Mouse (Mus musculus) MEL-GATA-1-ER (cell line): Measurements from ENCODE around the gene Fgf4.
"Not testable (repeated sequence)": the region's sequence is repeated elsewhere in the genome, so short reads cannot be mapped to it uniquely, and the experiment has no call there.

ENCODE experiments used
- DNase-seq: peaks from one replicate; pipeline ENCODE4 v3.0.0-alpha.2; 2012; ENCODE audit warnings: low read depth; ENCODE audit errors: extremely low read depth

Fgf4 gene

DNA sequence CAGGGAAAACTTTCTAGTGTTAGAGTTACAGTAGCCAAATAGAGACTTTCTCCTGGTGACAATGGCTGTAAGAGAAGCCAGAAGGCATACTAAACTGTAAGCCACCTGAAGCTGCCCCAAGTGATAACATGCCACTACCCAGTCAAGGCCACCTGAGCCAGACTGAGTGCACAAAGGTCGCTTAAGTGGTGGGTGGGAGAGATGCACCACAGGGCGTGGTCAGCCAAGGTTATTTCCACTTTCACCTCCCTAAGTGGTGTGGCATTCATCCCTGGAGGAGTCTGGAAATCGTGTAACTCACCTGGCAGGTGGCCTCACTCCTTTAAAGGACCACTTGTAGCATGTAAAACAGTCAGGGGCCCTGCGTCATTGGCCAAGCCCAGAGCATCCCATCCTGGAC lies 20.0 kb downstream of the Fgf4 start:
- DNase-seq = no peak

DNA sequence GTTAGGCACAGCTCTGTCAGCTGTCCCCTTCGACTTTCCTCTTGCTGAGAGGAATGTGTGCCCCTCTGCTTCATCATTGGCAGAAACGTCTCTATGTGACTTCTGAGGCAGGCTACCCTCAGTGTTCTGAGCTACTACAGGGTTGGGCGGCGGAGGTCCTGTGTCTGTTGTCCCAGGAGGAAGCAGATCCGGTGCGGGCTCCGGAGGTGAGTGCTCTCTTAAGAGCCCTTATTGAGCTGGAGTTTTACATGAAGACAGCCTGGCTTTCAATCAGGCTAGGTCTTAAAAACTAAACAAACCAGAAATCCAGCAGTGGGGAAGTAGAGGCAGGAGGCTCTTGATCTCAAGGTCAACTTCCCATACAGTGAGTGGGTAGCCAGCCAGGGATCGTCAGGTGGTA lies 20.4 kb downstream of the Fgf4 start:
- no peak for DNase-seq

DNA sequence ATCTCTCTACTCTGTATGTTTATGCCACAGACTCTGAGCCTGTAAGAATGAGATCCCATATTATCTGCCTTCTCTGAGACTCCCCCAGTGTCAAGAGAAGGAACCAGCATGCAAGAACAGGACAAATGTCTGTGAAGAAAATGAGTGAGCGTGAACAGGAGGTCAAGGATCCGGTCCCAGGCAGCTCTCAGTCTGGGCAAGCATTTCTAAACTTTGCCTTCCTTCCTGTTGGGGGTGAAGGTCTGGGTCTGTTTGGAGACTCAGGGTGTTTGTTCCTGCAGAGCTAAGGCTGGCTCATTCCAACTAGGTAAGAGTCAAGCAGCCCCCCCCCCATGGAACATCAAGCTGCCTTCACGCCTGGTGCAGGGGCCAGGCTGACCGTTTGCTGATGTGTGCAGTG lies 25.3 kb downstream of the Fgf4 start:
- DNase-seq = no peak

DNA sequence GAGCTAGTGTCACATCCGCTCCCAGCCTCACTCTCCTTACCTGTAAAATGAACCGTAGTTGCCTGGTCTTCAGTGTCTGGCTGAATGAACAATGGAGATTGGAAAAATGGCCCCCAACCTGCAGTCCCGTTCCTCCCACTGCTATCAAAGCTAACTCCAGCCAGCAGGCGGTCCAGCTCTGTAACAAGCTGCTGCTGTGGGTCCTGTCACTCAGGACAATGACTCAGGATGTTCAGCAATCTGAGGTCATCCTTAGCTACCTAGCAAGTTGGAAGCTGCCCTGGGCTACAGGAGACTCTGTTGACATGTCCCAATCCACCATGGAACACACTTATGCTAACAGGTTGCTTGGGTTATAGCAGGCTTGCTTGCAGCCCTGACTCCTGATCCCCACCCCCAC lies 26.0 kb downstream of the Fgf4 start:
- DNase-seq = no peak

DNA sequence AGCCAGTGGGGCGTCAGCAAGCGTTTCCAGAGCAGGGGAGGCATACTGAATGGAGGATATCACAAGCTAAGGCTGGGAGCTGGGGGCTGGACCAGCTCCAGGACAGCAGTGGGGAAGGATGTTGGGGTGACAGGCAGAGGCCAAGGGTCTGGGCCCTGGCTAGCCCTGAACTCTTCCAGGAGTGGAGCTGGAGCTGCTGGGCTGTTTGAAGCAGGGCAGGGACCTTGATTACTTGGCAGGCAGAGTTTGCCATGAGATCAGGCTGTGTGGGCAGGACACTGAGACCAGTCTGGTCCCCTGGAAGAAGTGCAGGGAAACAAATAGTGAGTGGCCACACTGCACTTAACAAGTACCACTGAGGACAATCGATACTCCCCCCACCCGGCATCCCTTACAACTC lies 27.1 kb downstream of the Fgf4 start:
- no peak for DNase-seq

DNA sequence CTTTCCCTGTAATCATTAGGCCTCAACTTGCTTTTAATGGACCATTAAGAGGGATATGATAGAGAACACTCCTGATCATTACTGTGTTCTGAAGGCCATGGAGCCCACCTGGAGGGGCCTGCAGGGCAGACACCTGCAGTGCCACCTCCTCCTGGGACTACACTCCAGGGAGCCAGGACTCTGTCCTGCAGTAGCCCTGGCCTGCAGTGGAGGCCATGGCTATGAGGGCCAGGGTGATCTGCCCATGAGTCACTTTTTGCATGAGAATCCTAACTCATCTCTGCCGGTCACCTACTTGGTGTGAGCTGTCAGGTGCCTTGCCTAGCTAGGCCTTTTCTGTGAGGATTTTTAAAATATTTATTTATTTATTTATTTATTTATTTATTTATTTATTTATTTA lies 31.2 kb downstream of the Fgf4 start:
- DNase-seq = no peak

DNA sequence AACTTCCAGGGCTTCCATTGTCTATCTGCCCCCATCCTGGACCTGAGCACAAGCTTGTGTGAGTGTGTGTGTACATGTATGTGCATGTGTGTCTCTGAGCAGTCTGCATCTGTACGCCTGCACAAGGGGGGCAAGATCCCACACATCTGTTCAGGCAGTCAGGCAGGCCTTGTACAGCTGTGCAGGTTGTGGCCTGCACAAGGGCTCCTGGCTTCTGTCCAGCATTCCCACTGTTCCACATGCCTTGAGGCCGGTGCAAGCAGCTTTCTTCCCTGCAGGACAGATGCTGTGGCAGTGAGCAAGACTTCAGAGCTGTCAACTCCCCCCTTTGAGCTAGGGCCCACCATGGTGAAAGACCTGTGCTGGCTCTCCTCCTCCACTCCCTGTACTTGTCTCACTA lies 35.9 kb downstream of the Fgf4 start:
- DNase-seq = no peak

DNA sequence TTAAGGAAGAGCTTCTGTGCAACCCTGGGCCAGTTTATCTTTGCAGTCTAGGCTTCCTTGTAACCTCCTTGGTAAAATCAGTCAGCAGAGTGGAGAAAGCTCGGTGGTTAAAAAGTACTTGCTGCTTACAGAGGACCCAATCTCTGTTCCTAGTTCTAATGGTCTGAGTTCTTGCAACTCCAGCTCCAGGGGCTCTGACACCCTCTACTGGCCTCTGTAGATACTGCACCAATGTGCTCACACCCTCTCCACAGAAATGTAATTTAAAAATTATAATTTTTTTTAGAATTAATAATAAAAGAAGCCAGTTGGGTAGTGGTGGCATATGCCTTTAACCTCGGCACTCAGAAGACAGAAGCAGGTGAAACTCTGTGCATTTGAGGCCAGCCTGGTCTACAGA lies 40.5 kb downstream of the Fgf4 start:
- DNase-seq = no peak

DNA sequence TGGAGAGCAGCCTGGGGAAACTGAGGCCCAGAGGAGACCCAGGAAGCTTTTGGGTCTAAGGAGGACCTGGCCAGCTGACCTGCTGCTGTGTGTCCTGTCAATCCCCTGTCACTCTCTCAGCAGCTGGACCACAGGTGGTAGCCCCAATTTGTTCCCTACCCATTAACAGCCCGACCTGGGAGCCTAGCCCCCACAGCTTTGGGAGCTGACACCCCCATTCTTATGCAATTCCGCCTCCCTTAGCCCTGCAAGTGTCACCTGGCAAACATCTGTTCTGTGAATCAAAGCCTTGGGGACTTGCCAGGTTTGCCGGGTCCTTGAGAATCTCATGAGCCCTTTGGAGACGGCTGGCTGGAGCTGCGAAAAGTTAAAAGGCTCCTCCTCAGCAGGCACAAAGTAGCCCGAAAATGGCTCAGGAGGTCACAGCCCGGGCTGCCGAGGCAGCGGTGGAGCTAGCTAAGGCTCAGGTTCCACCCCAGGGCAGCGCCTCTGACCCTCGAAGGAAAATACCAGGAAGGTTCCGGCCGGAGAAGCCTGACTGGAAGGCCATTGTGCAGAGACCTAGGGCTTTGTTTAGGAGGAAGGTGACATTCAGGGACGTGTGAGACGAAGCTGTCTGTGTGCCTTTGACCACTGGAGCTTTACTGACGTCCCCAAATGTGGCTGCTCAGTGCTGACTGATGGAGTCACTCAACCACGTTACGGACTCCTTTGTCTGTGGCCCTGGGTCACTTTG lies 41.6 kb downstream of the Fgf4 start:
- DNase-seq = no peak

DNA sequence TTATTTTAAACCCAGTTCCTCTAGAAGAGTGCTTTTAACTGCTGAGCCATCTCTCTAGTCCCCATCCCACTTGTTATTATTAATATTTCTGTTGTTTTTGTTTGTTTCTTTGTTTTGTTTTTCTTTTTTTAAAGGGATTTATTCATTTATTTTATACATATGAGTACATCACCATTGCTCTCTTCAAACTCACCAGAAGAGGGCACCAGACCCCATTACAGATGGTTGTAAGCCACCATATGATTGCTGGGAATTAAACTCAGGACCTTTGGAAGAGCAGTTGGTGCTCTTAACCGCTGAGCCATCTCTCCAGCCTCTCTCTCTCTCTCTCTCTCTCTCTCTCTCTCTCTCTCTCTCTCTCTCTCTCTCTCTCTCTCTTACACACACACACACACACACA lies 43.5 kb downstream of the Fgf4 start:
- DNase-seq = not testable (repeated sequence)

DNA sequence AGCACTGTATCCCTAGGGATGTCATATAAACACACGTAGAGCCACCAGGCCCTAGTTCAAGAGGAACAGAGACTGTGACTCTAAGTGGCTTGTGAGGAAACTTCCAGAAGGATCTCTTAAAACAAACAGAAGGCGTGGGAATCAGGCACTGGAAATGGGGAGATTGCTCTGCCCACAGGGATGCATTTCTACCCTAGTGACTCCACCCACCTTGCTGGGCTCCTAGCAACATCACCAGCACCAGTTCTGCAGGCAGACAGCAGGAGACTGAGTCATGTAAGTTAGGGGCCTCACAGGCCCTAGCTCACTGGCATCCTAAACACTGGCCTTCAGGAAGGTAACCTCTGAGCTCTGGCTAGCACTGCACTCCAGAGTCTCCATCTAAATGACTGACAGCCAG lies 44.7 kb downstream of the Fgf4 start:
- no peak for DNase-seq

DNA sequence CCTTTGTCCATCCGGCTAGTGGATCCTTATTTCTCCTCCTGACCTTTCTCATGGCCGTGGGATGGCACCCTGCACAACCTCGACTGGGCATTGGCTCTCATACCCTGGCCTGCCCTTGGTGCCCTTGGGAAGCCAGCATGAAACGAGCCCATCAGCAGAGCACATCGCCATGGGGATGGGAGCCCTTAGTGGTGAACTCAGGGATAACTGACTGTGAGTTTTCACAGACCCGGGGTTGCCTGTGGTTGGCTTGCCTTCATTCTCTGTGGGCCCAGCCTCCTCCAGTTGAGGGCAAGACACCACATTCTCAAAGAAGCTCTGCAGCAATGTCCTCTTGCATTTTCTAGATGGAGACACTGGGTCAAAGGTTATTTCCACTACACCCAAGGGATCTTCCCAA lies 45.2 kb downstream of the Fgf4 start:
- DNase-seq = no peak

DNA sequence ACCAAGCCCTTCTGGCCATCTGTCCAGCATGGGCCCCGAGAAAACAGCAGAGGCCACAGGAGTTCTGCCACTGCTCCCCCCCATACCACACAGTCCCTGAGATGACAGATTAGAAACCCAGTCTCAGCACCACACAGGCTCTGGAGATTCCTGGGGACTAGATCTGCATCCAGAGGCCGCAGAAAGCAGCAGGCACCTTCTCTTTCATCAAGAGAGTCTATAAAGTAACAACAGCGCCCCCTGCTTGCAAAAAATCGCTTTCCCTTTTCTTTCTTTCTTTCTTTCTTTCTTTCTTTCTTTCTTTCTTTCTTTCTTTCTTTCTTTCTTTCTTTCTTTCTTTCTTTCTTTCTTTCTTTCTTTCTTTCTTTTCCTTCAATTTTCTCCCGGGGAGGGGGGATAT lies 47.0 kb downstream of the Fgf4 start:
- DNase-seq = no peak

DNA sequence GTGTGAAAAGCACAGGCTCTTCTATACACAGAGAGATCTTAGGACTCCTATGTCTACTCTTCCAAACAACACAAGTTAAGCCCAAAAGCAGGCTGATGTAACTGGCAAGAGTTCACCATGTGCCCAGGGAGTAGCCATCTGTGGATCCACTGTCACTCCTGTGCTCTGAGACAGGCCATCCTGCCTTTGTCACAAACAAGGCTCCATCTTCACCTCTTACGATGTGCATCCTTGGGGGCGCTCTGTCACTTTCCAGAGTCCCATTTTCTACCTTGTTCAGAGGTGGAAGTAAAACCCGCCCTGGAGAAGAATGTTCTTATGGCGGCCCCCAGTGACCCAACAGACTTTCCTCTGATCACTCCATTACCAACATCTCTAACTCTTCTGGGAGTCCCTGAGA lies 47.5 kb downstream of the Fgf4 start:
- DNase-seq = no peak

DNA sequence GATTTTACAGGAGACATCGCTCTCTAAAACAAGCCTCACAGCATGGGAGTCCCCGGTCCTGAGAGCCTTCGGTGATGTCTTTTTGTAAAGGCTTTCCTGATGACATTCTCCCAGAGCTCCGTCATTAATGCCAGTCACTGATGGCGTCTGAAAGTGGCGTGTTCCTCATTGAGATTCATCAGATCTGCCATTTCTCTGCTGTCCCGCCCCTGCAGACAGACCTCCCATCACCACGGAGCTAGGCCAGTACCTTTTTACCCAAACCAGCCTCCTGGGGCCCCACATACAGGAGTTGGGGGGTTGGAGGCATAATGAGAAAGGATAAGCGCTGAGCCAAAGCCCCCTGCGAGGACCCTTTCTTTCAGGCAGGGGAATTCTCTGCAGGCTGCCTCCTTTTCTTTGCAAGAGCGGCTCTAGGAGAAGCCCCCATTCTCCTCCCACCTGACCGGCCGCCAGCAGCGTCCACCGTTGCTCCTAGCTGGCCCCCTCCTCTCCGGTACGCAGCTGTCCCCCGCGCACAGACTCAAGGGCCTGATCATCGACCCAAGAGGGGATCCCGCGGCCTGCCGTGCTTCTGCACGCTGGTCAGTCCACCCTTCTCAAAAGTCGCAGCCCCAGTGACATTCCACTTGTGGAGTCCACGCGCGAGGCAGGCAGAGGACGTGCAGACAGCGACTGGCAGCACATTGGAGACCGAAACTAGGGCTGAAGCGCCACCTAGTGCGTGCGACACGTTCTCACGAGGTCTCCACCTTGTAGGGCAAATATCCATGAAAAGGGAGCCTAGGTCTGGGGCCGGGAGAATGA lies 48.3 kb downstream of the Fgf4 start:
- DNase-seq = peak; percentile 75

DNA sequence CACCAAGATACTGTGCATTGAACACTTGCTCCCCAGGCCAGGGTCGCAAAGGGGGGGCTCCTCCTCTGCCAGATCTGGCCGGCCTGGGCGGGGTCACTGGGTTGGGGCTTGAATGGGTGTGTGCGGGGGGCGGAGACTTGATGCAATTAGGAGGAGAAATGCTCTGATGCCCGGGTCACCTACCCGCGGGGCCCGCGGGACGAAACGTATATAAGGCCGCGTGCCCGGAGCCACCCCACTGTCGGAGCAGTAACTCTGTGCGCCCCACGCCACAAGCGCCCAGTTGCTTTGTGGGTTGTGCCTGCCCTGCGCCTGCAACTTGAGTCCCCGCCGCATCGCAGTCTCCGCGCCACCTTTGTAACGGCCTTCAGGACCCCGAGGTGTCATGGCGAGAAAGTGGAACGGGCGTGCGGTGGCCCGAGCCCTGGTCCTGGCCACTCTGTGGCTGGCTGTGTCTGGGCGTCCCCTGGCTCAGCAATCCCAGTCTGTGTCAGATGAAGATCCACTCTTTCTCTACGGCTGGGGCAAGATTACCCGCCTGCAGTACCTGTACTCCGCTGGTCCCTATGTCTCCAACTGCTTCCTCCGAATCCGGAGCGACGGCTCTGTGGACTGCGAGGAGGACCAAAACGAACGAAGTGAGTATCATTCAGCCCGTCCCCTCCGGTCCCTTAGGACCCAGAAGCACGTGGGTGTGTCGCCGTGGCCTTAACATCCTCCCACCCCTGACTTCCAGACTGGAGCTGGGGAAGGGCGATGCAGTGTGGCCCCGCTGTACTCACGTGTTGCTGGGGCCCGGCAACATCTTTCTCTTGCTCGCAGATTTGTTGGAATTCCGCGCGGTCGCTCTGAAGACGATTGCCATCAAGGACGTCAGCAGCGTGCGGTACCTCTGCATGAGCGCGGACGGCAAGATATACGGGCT lies 49.4 kb downstream of the Fgf4 start, which contains the start of gene Fgf15:
Gene Fgf15 (plus strand): TSS at position 238 of the 925 bp plus-strand sequence.
- no peak for DNase-seq

DNA sequence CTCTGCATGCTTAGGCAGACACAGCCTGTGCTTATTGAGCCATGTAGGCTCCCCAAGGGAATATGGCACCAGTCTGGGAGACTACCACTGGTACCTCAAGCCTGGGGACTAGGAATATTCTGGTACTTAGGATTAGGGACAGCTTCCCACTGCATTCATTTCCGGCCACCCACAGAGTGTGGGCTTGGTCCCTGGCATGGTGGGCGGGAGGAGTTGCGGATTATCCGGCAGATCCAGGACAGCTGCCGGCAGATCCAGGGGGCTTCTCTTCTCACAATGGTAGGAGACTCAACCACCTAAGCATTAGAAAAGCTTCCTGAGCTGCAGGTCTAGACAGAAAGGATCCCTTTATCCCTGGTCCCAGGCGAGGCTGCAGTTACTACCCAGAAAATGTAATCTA lies 51.3 kb downstream of the Fgf4 start:
- no peak for DNase-seq

DNA sequence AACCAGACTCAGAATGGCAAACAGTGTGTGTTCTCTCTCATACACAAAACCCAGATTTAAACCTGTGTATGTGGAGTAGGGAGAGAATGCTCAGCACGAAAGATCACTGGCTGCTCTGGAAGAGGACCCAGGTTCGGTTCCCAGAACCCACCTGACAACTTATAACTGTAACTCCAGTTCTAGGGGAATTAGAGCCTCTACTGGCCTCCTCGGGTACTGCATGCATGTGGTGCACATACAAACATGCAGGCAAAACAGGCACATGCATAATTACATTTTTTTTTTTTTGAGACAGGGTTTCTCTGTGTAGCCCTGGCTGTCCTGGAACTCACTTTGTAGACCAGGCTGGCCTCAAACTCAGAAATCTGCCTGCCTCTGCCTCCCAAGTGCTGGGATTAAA lies 58.3 kb downstream of the Fgf4 start:
- not testable (repeated sequence) for DNase-seq

DNA sequence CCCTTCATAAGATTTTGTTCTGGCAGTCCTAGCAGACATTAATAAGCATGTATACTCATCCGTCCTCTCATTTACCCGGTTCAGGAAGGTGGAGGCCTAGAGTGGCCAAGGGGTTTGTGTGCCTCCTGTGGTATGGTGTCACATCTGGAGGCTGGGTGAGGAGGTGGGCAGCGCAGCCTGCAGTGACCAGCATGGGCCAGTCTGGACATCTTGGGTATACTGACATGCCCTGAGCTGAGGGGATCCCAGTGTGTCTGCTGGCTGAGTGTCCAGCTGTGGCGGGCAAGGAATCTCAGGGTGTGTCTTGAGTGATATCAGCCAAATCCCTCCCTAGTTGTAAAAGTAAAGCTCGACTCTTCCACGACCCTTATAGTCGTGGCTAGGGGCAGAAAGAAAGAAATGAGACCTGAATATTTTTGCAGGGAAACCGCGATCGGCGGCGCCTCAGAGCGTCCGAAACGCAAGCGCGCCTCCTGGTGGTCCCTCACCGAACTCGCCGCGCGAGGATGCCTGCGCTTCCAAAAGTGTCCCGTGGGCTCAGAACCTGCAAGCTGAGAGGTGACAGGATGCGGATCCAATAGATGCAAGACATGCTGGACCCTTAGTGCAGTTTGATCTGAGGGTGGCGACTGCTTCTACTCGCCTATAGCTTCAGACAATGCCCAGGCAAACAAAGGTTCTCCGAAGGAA lies 59.7 kb downstream of the Fgf4 start:
- DNase-seq = no peak

DNA sequence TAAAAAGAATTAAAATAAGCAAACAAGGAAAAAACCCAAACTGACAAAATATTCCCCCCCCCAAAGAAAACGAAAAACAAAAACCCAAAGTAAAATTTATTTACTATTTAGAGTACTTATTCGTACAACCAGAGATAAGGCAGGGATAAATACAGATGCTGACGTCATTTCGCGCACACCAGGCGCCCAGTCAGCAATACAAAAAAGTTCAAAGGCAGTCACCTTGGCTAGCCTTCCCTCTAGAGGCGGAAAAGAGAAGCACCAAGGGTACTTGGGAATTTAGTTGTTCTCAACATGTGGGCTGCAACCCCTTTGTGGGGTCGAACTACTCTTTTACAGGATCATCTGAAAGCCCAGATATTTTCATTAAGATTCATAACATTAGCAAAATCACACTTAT lies 60.6 kb downstream of the Fgf4 start:
- no peak for DNase-seq

DNA sequence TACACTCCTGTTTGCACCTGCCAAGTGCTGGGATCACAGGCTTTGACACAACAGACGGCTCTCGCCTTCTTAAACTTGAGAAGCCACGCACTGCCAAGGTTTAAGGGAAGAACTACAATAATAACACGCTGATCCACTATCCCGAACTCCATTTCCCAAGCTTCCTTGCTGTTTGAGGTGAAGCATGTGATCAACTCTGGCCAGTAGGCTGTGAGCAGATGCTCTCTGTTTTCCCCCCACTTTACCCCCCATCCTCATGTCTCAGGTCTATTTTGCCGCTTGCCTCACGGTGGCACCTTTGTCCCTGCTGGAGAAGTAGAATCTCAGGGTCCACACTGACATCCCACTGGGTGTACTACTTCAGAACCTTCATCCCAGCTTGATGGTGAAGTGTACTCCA lies 61.5 kb downstream of the Fgf4 start:
- no peak for DNase-seq
